Mouse (Mus musculus) CH12.LX (cell line): ENCODE measurements around the gene Psmc3ip. TPM values are rescaled to one million over a fixed set of nuclear protein-coding genes. Genes with fewer than 3 reads are reported as not detected.

Source experiments
- DNase-seq: peaks from one replicate; pipeline ENCODE4 v3.0.0-alpha.2; 2013; ENCODE audit errors: extremely low read depth
- H3K27ac ChIP-seq: 2 replicates; pipeline ENCODE4 v1.5.1; 2012; ENCODE audit warnings: low read depth, mild to moderate bottlenecking, control low read depth, moderate library complexity; ENCODE audit not compliant: insufficient read depth
- H3K27me3 ChIP-seq: replicated peaks from 2 replicates; pipeline ENCODE3; 2012; ENCODE audit warnings: inconsistent platforms
- H3K36me3 ChIP-seq, 2 experiments: replicated peaks in 1 of 2; 2 replicates each; pipeline versions ENCODE3 to v1.6.1; 2012; ENCODE audit warnings: inconsistent platforms in 1 of 2, low read length in 1 of 2, mild to moderate bottlenecking in 1 of 2, mixed read lengths in 1 of 2, moderate library complexity in 1 of 2; ENCODE audit not compliant: control insufficient read depth in 1 of 2, insufficient read depth in 1 of 2
- H3K4me1 ChIP-seq, 2 experiments: 2 replicates each; pipeline ENCODE4 v1.6.1; 2012; ENCODE audit warnings: inconsistent platforms in 1 of 2, moderate library complexity in 1 of 2; ENCODE audit not compliant: insufficient read depth in 2 of 2, control insufficient read depth in 1 of 2
- H3K4me2 ChIP-seq: 2 replicates; pipeline ENCODE4 v1.6.1; 2012; ENCODE audit warnings: low read depth, mild to moderate bottlenecking, control low read depth; ENCODE audit not compliant: poor library complexity, insufficient read depth, severe bottlenecking
- H3K4me3 ChIP-seq, 3 experiments: fragments of 150-350 bp in 1 of 3; sonication (generic) in 1 of 3; replicated peaks in 1 of 3; 2 replicates each; pipeline versions ENCODE3 to v1.5.1; 2011 to 2012; ENCODE audit warnings: low read depth in 2 of 3, low read length in 2 of 3, mild to moderate bottlenecking in 2 of 3, moderate library complexity in 2 of 3, control low read depth in 1 of 3, improper control_type of control experiment in 1 of 3, inconsistent platforms in 1 of 3, mixed read lengths in 1 of 3; ENCODE audit not compliant: poor library complexity in 1 of 3
- H3K79me2 ChIP-seq: replicated peaks from 2 replicates; pipeline ENCODE4 v1.6.1; 2012; ENCODE audit warnings: mild to moderate bottlenecking, moderate library complexity; ENCODE audit not compliant: control insufficient read depth, poor library complexity, insufficient read depth, severe bottlenecking; ENCODE audit errors: extremely low read depth
- H3K9ac ChIP-seq: 2 replicates; pipeline ENCODE4 v1.6.1; 2012; ENCODE audit warnings: low read depth, mild to moderate bottlenecking, control low read depth, moderate library complexity; ENCODE audit not compliant: insufficient read depth
- H3K9me3 ChIP-seq: replicated peaks from 2 replicates; pipeline ENCODE3; 2012; ENCODE audit warnings: low read length, inconsistent platforms, mixed read lengths
- BHLHE40 ChIP-seq: IDR thresholded peaks from 2 replicates; pipeline ENCODE4 v1.6.1; 2011; ENCODE audit warnings: mild to moderate bottlenecking, low read depth, low read length, improper control_type of control experiment
- CHD2 ChIP-seq: IDR thresholded peaks from 2 replicates; pipeline ENCODE4 v1.6.1; 2011; ENCODE audit warnings: low read length, improper control_type of control experiment
- CTCF ChIP-seq, 2 experiments: IDR thresholded peaks in 1 of 2; conservative IDR thresholded peaks in 1 of 2; 2 replicates each; pipeline ENCODE4 v1.5.1; 2011 to 2012; ENCODE audit warnings: low read depth in 2 of 2, low read length in 2 of 2, improper control_type of control experiment in 1 of 2, inconsistent platforms in 1 of 2, mild to moderate bottlenecking in 1 of 2, moderate library complexity in 1 of 2
- E2F4 ChIP-seq: IDR thresholded peaks from 2 replicates; pipeline ENCODE4 v1.6.1; 2011; ENCODE audit warnings: low read depth, low read length, improper control_type of control experiment; ENCODE audit not compliant: insufficient replicate concordance
- ELF1 ChIP-seq: IDR thresholded peaks from 2 replicates; pipeline ENCODE4 v1.6.1; 2014; ENCODE audit warnings: low read depth, mild to moderate bottlenecking, inconsistent platforms, low read length, improper control_type of control experiment
- ETS1 ChIP-seq: conservative IDR thresholded peaks from 2 replicates; pipeline ENCODE4 v1.6.1; 2012; ENCODE audit warnings: low read depth, mild to moderate bottlenecking, inconsistent platforms, low read length, improper control_type of control experiment, moderate library complexity
- HCFC1 ChIP-seq: IDR thresholded peaks from 2 replicates; pipeline ENCODE4 v1.6.1; 2012; ENCODE audit warnings: low read depth, mild to moderate bottlenecking, inconsistent platforms, low read length, improper control_type of control experiment
- KAT2A ChIP-seq: IDR thresholded peaks from 2 replicates; pipeline ENCODE4 v1.6.1; 2012; ENCODE audit warnings: low read length, improper control_type of control experiment, inconsistent platforms; ENCODE audit not compliant: insufficient replicate concordance
- MAZ ChIP-seq: IDR thresholded peaks from 2 replicates; pipeline ENCODE4 v1.6.1; 2012; ENCODE audit warnings: low read depth, mild to moderate bottlenecking, inconsistent platforms, low read length, improper control_type of control experiment, moderate library complexity
- MXI1 ChIP-seq: IDR thresholded peaks from 2 replicates; pipeline ENCODE4 v1.6.1; 2011; ENCODE audit warnings: mild to moderate bottlenecking, low read depth, low read length, improper control_type of control experiment
- POLR2A ChIP-seq: IDR thresholded peaks from 2 replicates; pipeline ENCODE4 v1.6.1; 2011; ENCODE audit warnings: low read depth, mild to moderate bottlenecking, improper control_type of control experiment, low read length
- POLR2AphosphoS2 ChIP-seq: IDR thresholded peaks from 2 replicates; pipeline ENCODE4 v1.6.1; 2011; ENCODE audit warnings: low read depth, low read length, improper control_type of control experiment
- RCOR1 ChIP-seq: conservative IDR thresholded peaks from 2 replicates; pipeline ENCODE4 v1.6.1; 2012; ENCODE audit warnings: low read depth, mild to moderate bottlenecking, inconsistent platforms, low read length, improper control_type of control experiment
- USF1 ChIP-seq: IDR thresholded peaks from 2 replicates; pipeline ENCODE4 v1.6.1; 2014; ENCODE audit warnings: low read depth, mild to moderate bottlenecking, inconsistent platforms, low read length, improper control_type of control experiment
- USF2 ChIP-seq: conservative IDR thresholded peaks from 2 replicates; pipeline ENCODE4 v1.6.1; 2011; ENCODE audit warnings: low read depth, low read length, improper control_type of control experiment
- ZMIZ1 ChIP-seq: IDR thresholded peaks from 2 replicates; pipeline ENCODE4 v1.6.1; 2012; ENCODE audit warnings: low read depth, mild to moderate bottlenecking, inconsistent platforms, low read length, improper control_type of control experiment
- dilution Hi-C: fragments of 300-500 bp; cut with MboI; formaldehyde crosslinking; loops from 2 replicates; pipeline ENCODE4 v1.14.3; 2020; ENCODE audit warnings: low sequenced_read_pairs; ENCODE audit not compliant: extremely low pct_unique_long_range_greater_than_20kb, extremely low pct_ligation_motif_present
- in situ Hi-C: fragments of 300-500 bp; cut with MboI; formaldehyde crosslinking; loops from 3 replicates; pipeline ENCODE4 v1.14.3; 2019; ENCODE audit warnings: low sequenced_read_pairs, low pct_ligation_motif_present, low pct_unique_long_range_greater_than_20kb, mixed read lengths
- polyA plus RNA-seq: library from polyadenylated mRNA; unstranded; fragments of >175 nt; gene quantifications from 2 replicates; pipeline ENCODE4 v1.2.1, GENCODE M21; 2012; ENCODE audit warnings: low read depth; ENCODE audit not compliant: insufficient read length
- total RNA-seq, 2 experiments: library from RNA; depleted of rRNA; stranded (reverse); fragments of 300-350 nt in 1 of 2; fragments of >200 nt in 1 of 2; gene quantifications; 2 replicates each; pipeline ENCODE4 v1.2.3; 2012 to 2014

The Psmc3ip gene
- total and polyA plus RNA-seq, 3 experiments = 63.7 to 89.9 (median 85.9) TPM

DNA sequence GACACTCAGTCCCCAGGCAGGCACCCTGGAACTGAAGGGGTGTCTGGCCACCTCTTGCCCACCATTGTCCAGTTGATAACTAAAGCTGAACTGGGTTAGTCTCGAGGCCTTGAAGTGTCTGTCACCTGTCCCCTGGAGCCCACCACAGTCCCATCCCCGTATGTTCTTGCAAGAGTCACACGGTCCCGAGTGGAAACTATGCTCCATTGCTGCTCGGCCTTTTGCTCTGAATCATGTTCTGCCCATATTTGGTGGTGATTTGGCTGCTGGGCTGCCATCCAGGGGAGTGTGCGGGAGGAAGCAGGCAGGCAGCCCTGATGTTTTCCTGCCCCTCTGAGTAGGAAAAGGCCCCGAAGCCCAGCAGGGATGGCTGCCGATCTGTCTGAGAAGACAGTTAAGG lies 35.1 kb downstream of the Psmc3ip start:
- peaks cover 13 to 32% of the 10 kb centered on the region in 2 experiments for H3K4me1 ChIP-seq
- peak overlapping the region; percentile 7; the same call in 1 of the 2 replicates for H3K27ac ChIP-seq
- peak; percentile 37 for DNase-seq
- no peak overlapping the region for H3K4me2 ChIP-seq
- no peak overlapping the region for H3K9ac ChIP-seq
- no peaks in the 10 kb centered on the region for H3K27me3 ChIP-seq
- peaks cover 70 to 94% of the 10 kb centered on the region in 2 experiments for H3K36me3 ChIP-seq
- H3K9me3 ChIP-seq = no peaks in the 10 kb centered on the region
- dilution Hi-C loops (no loop called here), in situ Hi-C loops (no loop called here)
- no peaks in the 10 kb centered on the region for H3K79me2 ChIP-seq
- no peak overlapping the region for H3K4me3 ChIP-seq
- TF ChIP-seq E2F4 (no peak), KAT2A (no peak), BHLHE40 (0 out of 2 replicates have a peak, but pooled peaks have one; percentile 6), ETS1 (peak; percentile 17; the same call in 1 of the 2 replicates), ZMIZ1 (no peak)

DNA sequence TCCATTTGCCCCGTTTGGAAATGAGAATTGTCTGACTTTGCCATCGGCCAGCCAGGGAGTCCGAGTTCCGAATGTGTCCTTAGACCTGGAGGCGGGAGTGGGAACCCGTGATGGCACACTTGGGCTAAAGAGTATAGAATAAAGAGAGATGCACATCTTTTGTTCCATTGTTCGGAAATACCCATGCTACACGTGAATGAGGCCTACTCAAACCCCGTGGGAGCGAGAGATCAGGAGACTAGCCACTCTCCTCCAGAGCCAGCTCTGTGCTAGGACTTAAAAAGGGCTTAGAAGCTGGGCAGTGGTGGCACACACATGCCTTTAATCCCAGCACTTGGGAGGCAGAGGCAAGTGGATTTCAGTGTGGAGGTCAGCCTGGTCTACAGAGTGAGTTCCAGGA lies 35.8 kb downstream of the Psmc3ip start:
- Histone ChIP-seq H3K9me3 (no peaks in the 10 kb centered on the region), H3K36me3 (peaks cover 75 to 97% of the 10 kb centered on the region in 2 experiments), H3K27ac (peak overlapping the region; percentile 7; the same call in 1 of the 2 replicates), H3K4me2 (no peak overlapping the region), H3K9ac (no peak overlapping the region), H3K4me3 (no peak overlapping the region), H3K4me1 (peaks cover 13 to 32% of the 10 kb centered on the region in 2 experiments), H3K27me3 (no peaks in the 10 kb centered on the region), H3K79me2 (no peaks in the 10 kb centered on the region)
- DNase-seq = no peak
- in situ Hi-C loops (loop anchor here (5.0 kb wide), 2 partner anchors 77 to 177 kb away; no protein-coding TSS in a partner anchor), dilution Hi-C loops (no loop called here)
- TF ChIP-seq POLR2A (no peak), BHLHE40 (peak; percentile 88)

DNA sequence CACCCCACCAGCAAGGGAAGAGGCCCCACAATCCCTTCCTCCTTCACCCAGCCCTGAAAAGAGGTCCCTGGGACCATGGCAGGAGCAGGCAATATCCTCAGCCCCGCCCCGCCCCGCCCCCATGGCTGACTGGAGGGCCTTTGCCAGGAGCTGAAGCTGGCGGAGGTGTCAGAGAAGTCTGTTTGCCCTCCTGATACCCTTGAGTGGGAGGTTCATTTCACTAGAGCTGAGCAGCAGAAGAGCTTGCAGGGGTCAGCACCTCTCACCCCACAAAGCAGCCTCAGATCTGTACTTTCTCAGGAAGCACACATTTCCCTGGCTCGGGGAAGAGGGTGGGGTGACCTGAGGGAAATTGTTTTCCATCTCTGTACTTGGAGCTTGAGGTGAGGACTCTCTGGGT lies 36.5 kb downstream of the Psmc3ip start:
- H3K27me3 ChIP-seq = no peaks in the 10 kb centered on the region

More for the DNA sequence above, 36.5 kb downstream of the Psmc3ip start:
- Histone ChIP-seq H3K4me3 (no peak overlapping the region), H3K4me2 (no peak overlapping the region), H3K27ac (no peak overlapping the region), H3K79me2 (no peaks in the 10 kb centered on the region), H3K9ac (no peak overlapping the region), H3K36me3 (peaks cover 79 to 97% of the 10 kb centered on the region in 2 experiments), H3K9me3 (peaks cover 2% of the 10 kb centered on the region), H3K4me1 (peaks cover 13 to 32% of the 10 kb centered on the region in 2 experiments)
- dilution Hi-C loops (no loop called here), in situ Hi-C loops (loop anchor here (5.0 kb wide), 2 partner anchors 76 to 176 kb away; no protein-coding TSS in a partner anchor)
- no peak for DNase-seq
- TF ChIP-seq RCOR1 (no peak), ELF1 (no peak), USF1 (no peak), HCFC1 (no peak), CHD2 (no peak), MXI1 (no peak), KAT2A (no peak), POLR2AphosphoS2 (no peak), MAZ (no peak), CTCF (conservative IDR thresholded peaks at IDR 0.05 in 1 of 2, IDR thresholded peaks at IDR 0.05 in 1 of 2; ENCODE audit: low read depth in 2 of 2, low read length in 2 of 2) (no peak), USF2 (no peak)
